Mouse (Mus musculus): ENCODE results near the gene Atf7ip.

GRCm38 (mm10) chr6:136486801-136487553, 19.0 kb upstream of the Atf7ip start:
- TF ChIP-seq POLR2A (IDR thresholded peaks at IDR 0.05; ENCODE audit: insufficient read length, low read depth) = no peak
- no peak for TF ChIP-seq MYOD1 (IDR thresholded peaks at IDR 0.05; ENCODE audit: control insufficient read depth in 1 of 3, insufficient read length in 2 of 3, low read depth in 2 of 3)
- no peak for TF ChIP-seq TCF12 (IDR thresholded peaks at IDR 0.05; ENCODE audit: insufficient read depth, poor library complexity, severe bottlenecking)
- no peak for TF ChIP-seq REST (IDR thresholded peaks at IDR 0.05; ENCODE audit: insufficient read depth, insufficient read length)
- TF ChIP-seq SRF (IDR thresholded peaks at IDR 0.05; ENCODE audit: control insufficient read depth, insufficient read length, low read depth) = no peak
- no peak for TF ChIP-seq POLR2AphosphoS2 (IDR thresholded peaks at IDR 0.05; ENCODE audit: insufficient read length, low read depth)
- no peak for TF ChIP-seq E2F4 (IDR thresholded peaks at IDR 0.05; ENCODE audit: insufficient read depth)
- TF ChIP-seq MAX (IDR thresholded peaks at IDR 0.05; ENCODE audit: low read depth) = no peak
